Mouse (Mus musculus) spleen, adult 10 weeks (tissue): ENCODE measurements around the gene Wdr74. TPM values are rescaled to one million over a fixed set of nuclear protein-coding genes. Genes with fewer than 3 reads are reported as not detected.

Source experiments
- polyA plus RNA-seq: library from polyadenylated mRNA; stranded (reverse); fragments of 350-450 nt; fragmentation: Illumina TruSeq; extraction: RNeasy Lipid Tissue Mini Kit (QIAGEN cat#74804); gene quantifications from one replicate; pipeline ENCODE4 v1.2.3, GENCODE M21; 2015; ENCODE audit warnings: low replicate concordance; ENCODE audit not compliant: insufficient read depth

Wdr74 gene
- 70.3 TPM for polyA plus RNA-seq

DNA sequence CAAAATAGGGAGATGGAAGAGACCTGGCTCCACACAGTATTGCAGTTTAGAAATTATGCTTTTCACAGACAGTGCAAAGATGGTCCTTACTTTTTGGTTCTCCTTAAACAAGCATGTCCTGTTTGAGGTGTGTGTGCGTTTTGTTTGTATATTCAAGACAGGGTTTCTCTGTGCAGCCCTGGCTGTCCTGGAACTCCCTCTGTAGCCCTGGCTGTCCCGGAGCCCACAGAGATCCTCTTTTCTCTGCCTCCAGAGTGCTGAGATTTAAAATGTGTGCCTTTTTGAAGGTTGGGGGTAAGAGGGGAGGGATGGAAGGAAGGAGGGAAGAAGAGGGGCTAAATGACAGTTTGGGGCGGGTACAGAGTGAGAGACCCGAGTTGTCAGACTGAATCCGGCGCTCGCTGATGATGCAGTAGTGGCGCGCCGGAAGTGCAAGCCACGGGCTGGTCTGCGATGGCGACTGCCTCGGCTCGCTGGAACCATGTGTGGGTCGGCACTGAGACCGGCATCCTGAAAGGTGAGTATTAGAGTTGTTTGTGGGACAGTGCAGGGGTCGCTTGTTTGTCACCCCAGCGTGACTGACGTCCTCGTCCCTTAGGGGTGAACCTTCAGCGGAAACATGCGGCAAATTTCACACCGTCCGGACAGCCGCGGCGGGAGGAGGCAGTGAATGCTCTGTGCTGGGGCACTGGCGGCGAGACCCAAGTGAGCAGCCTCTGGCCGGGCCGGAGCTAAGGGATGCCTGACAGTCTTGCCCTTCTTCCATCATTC is at the start of gene Wdr74:
TSS of gene Wdr74 (plus strand) at position 439 of the 771 bp plus-strand sequence.

DNA sequence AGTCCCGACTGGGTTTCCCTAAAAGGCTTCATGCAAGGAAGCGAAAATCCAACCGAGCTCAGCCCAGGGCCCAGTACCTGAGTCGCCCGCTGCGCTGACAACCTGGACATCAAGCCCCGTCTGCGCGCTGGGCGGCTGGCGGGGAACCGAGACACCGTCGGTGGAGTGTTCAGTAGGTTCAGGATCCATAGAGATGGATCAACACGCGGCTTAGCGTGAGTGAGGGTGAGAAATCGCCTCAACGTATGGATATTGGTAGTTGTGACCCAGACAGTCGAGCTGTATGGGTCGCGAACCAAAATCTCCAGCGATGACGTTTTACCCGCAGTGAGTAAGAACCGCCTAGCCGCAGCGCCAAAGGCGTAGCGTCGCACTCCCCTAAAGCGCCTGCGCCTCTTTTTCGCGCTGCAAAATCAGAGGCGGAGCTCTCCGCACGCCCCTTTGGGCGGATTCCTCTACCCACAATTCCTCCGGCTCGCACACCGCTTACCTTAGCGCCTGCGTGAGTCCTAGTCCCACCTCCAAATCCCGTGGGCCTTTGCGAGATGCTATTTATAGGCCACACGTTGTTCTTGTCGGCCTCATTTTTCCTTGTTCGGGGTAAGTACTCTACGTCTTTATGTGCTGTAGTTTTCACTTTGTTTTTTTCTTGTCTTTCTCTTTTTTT is 12.6 kb upstream of the Wdr74 start, which contains the start of gene Slc3a2:
TSS of gene Slc3a2 (minus strand) at position 463 of the 667 bp plus-strand sequence.

GRCm38 (mm10) chr19:8740603-8741002 is 5.0 kb downstream of the Wdr74 start, which contains the start of gene 1700092M07Rik:
Gene 1700092M07Rik, plus strand, starts transcription at chr19:8740718.

GRCm38 (mm10) chr19:8741243-8741869 is 5.7 kb downstream of the Wdr74 start, which contains the start of gene Stx5a:
Gene Stx5a, plus strand, starts transcription at chr19:8741413.

DNA sequence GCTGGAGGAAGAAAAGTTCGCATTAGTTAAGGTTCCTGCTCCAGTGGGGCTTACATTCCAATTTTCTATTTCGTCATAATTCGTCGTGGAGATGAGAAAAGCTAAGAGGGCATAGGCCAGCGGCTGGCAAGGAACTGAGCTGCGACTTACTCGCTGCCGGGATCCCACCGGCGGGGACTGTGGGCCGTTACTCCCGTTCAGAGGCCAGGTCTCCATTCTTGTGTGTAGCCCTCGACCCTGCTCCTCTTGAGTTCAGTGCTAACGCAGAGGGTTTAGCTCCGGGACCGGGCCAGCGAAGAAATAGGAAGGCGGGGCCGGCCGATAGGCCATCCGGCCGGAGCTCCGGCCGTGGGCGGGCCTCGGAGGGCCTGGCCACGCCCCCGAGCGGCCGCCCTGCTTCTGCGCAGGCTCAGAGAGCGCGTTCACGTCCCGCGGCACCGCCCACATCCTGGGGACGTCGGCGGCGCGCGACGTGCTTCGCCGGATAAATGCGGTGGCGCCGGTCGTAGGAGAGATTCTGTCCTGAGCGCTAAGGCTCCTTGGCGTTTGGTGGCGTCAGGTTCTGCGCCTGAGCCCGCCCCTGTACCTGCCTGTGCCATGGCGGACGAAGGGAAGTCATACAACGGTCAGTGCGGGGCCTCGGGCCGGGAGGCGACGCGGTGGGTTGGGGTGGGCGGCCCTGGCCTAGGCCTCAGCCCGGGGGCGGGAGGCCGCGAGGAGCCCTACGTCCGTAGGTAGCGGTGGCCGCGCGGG is 21.2 kb downstream of the Wdr74 start, which contains the start of gene Nxf1:
TSS of gene Nxf1 (plus strand) at position 439 of the 753 bp plus-strand sequence.

GRCm38 (mm10) chr19:8770567-8771270 is 35.1 kb downstream of the Wdr74 start, which contains the start of gene Tmem223:
Gene Tmem223, plus strand, starts transcription at chr19:8770996.

GRCm38 (mm10) chr19:8774086-8774835 is 38.6 kb downstream of the Wdr74 start, which contains the start of gene Tmem179b:
Gene Tmem179b, minus strand, starts transcription at chr19:8774467.

GRCm38 (mm10) chr19:8786008-8786781 is 50.6 kb downstream of the Wdr74 start, which contains the start of gene Taf6l:
Gene Taf6l, minus strand, starts transcription at chr19:8786417.

Other genes with a start within 250 kb of the Wdr74 start
- not detected for gene Slc22a8, start 144.6 kb upstream of the Wdr74 start, polyA plus RNA-seq
- not detected for gene Slc22a6, start 117.8 kb upstream of the Wdr74 start, polyA plus RNA-seq
- gene Chrm1, start 72.0 kb upstream of the Wdr74 start, polyA plus RNA-seq, result not detected
- gene Slc3a2, start 12.5 kb upstream of the Wdr74 start, polyA plus RNA-seq, result 149 TPM
- not detected for gene 1700092M07Rik, start 4.9 kb downstream of the Wdr74 start, polyA plus RNA-seq
- 145 TPM for gene Stx5a, start 5.6 kb downstream of the Wdr74 start, polyA plus RNA-seq
- gene Nxf1, start 21.2 kb downstream of the Wdr74 start, polyA plus RNA-seq, result 395 TPM
- gene Tmem223, start 35.2 kb downstream of the Wdr74 start, polyA plus RNA-seq, result 36.9 TPM
- gene Tmem179b, start 38.6 kb downstream of the Wdr74 start, polyA plus RNA-seq, result 89.0 TPM
- gene Taf6l, start 50.6 kb downstream of the Wdr74 start, polyA plus RNA-seq, result 4.8 TPM
- gene Polr2g, start 62.8 kb downstream of the Wdr74 start, polyA plus RNA-seq, result 131 TPM
- 3.1 TPM for gene Zbtb3, start 66.7 kb downstream of the Wdr74 start, polyA plus RNA-seq
- gene Ttc9c, start 83.5 kb downstream of the Wdr74 start, polyA plus RNA-seq, result 67.2 TPM
- gene Hnrnpul2, start 84.2 kb downstream of the Wdr74 start, polyA plus RNA-seq, result 172 TPM
- gene AC129217.1, start 93.9 kb downstream of the Wdr74 start, polyA plus RNA-seq, result not detected
- gene Bscl2, start 101.6 kb downstream of the Wdr74 start, polyA plus RNA-seq, result 33.6 TPM
- gene Gng3, start 103.4 kb downstream of the Wdr74 start, polyA plus RNA-seq, result 0.14 TPM
- gene Lrrn4cl, start 114.9 kb downstream of the Wdr74 start, polyA plus RNA-seq, result 0.33 TPM
- 103 TPM for gene Ubxn1, start 135.7 kb downstream of the Wdr74 start, polyA plus RNA-seq
- 14.9 TPM for gene Uqcc3, start 145.1 kb downstream of the Wdr74 start, polyA plus RNA-seq
- 85.8 TPM for gene Lbhd1, start 147.9 kb downstream of the Wdr74 start, polyA plus RNA-seq
- not detected for gene Gm49403, start 148.1 kb downstream of the Wdr74 start, polyA plus RNA-seq
- gene 1810009A15Rik, start 153.0 kb downstream of the Wdr74 start, polyA plus RNA-seq, result 31.6 TPM
- gene Gm49416, start 153.1 kb downstream of the Wdr74 start, polyA plus RNA-seq, result not detected
- 8.5 TPM for gene Ints5, start 157.2 kb downstream of the Wdr74 start, polyA plus RNA-seq
- gene Ganab, start 162.2 kb downstream of the Wdr74 start, polyA plus RNA-seq, result 156 TPM
- gene B3gat3, start 184.5 kb downstream of the Wdr74 start, polyA plus RNA-seq, result 44.8 TPM
- gene Rom1, start 193.5 kb downstream of the Wdr74 start, polyA plus RNA-seq, result 3.7 TPM
- 68.8 TPM for gene Eml3, start 193.7 kb downstream of the Wdr74 start, polyA plus RNA-seq
- gene Mta2, start 206.0 kb downstream of the Wdr74 start, polyA plus RNA-seq, result 192 TPM
- 24.7 TPM for gene Tut1, start 218.0 kb downstream of the Wdr74 start, polyA plus RNA-seq
- 623 TPM for gene Eef1g, start 231.2 kb downstream of the Wdr74 start, polyA plus RNA-seq